Mouse (Mus musculus) spleen, adult 2 months (tissue): ENCODE results near the gene Cblb. TPM values are rescaled to one million over a fixed set of nuclear protein-coding genes. Genes with fewer than 3 reads are reported as not detected.

Experiments
- DNase-seq, 2 experiments: peaks; one replicate each; pipeline versions ENCODE4 v3.0.0 to v3.0.0-alpha.2; 2012 to 2021; ENCODE audit warnings: low spot score in 2 of 2, low read depth in 1 of 2
- H3K27ac ChIP-seq: fragments of 200-500 bp; 2 replicates; pipeline ENCODE4 v1.5.1; 2012; ENCODE audit warnings: low read length, inconsistent platforms; ENCODE audit not compliant: insufficient read depth
- H3K27me3 ChIP-seq: fragments of 200-500 bp; 2 replicates; pipeline ENCODE4 v1.6.1; 2012; ENCODE audit warnings: mild to moderate bottlenecking, moderate library complexity, low read length, inconsistent platforms; ENCODE audit not compliant: control insufficient read depth, insufficient read depth
- H3K36me3 ChIP-seq: fragments of 200-500 bp; 2 replicates; pipeline ENCODE4 v1.6.1; 2012; ENCODE audit warnings: mild to moderate bottlenecking, low read length, inconsistent platforms; ENCODE audit not compliant: control insufficient read depth, insufficient read depth
- H3K4me1 ChIP-seq: fragments of 200-500 bp; 2 replicates; pipeline ENCODE4 v1.6.1; 2011; ENCODE audit warnings: inconsistent platforms; ENCODE audit not compliant: control insufficient read depth, insufficient read depth, insufficient read length
- H3K4me3 ChIP-seq: fragments of 200-500 bp; 2 replicates; pipeline ENCODE4 v1.5.1; 2011; ENCODE audit warnings: mild to moderate bottlenecking, inconsistent platforms; ENCODE audit not compliant: insufficient read depth, insufficient read length; ENCODE audit errors: extremely low read depth
- CTCF ChIP-seq: fragments of 200-500 bp; IDR thresholded peaks from 2 replicates; pipeline ENCODE4 v1.5.1; 2011; ENCODE audit warnings: mild to moderate bottlenecking, inconsistent platforms; ENCODE audit not compliant: insufficient read depth, insufficient read length, insufficient replicate concordance; ENCODE audit errors: extremely low read depth
- POLR2A ChIP-seq: fragments of 200-500 bp; IDR thresholded peaks from 2 replicates; pipeline ENCODE4 v1.6.1; 2011; ENCODE audit warnings: low read depth, low read length, inconsistent platforms
- WGBS: fragments of 180-500 bp; shearing (Covaris S2); methylation state at CpG from one replicate; pipeline ENCODE4 v1.1.7; 2018; 5-methylcytosine and 5-hydroxymethylcytosine counted together
- polyA plus RNA-seq: library from polyadenylated mRNA; depleted of rRNA; stranded (reverse); fragments of >200 nt; gene quantifications from 2 replicates; pipeline ENCODE4 v1.2.3, GENCODE M21; 2012

Gene Cblb
- polyA plus RNA-seq, 1 experiment = 18.1 TPM

- 96% methylated on average over 4 of the region's 4 CpGs for WGBS
- Histone ChIP-seq H3K4me1 (no peaks in the 10 kb centered on the region), H3K27me3 (no peaks in the 10 kb centered on the region), H3K4me3 (no peak overlapping the region), H3K27ac (no peak overlapping the region), H3K36me3 (no peaks in the 10 kb centered on the region)
- no peak for TF ChIP-seq CTCF
- no peak for TF ChIP-seq POLR2A
- DNase-seq = no peak
Observed at GRCm38 (mm10) chr16:52027326-52027725, 3.7 kb upstream of the Cblb start.

GRCm38 (mm10) chr16:52029001-52029400, 2.0 kb upstream of the Cblb start:
- Histone ChIP-seq H3K4me1 (no peaks in the 10 kb centered on the region; the same call in none of the 2 replicates), H3K27ac (no peak overlapping the region), H3K27me3 (no peaks in the 10 kb centered on the region), H3K4me3 (no peak overlapping the region), H3K36me3 (no peaks in the 10 kb centered on the region)
- no peak for DNase-seq
- TF ChIP-seq CTCF = no peak
- TF ChIP-seq POLR2A = no peak
- 92% methylated on average over 3 of the region's 3 CpGs for WGBS

- peak overlapping the region; percentile 93 for H3K27ac ChIP-seq
- no peak for TF ChIP-seq CTCF
- no peak for TF ChIP-seq POLR2A
- H3K4me1 ChIP-seq = peaks cover 12% of the 10 kb centered on the region
- under 1% methylated on average over 37 of the region's 37 CpGs for WGBS
- no peaks in the 10 kb centered on the region for H3K27me3 ChIP-seq
- DNase-seq = peak in 1 of 2 experiments; percentile 57
- H3K4me3 ChIP-seq = peak overlapping the region; percentile 93
- H3K36me3 ChIP-seq = peaks cover 4% of the 10 kb centered on the region; the same call in 1 of the 2 replicates
Observed at GRCm38 (mm10) chr16:52031712-52032251, 757 bp downstream of the Cblb start.

GRCm38 (mm10) chr16:52032376-52033330, 1.6 kb downstream of the Cblb start:
- peak overlapping the region; percentile 93 for H3K27ac ChIP-seq
- TF ChIP-seq POLR2A (no peak), CTCF (no peak)
- peaks cover 12% of the 10 kb centered on the region for H3K4me1 ChIP-seq
- no peaks in the 10 kb centered on the region for H3K27me3 ChIP-seq
- peak overlapping the region; percentile 93 for H3K4me3 ChIP-seq
- no peak for DNase-seq
- H3K36me3 ChIP-seq = peaks cover 4% of the 10 kb centered on the region; the same call in 1 of the 2 replicates
- WGBS = 26% methylated on average over 29 of the region's 29 CpGs

GRCm38 (mm10) chr16:52033381-52034315, 2.6 kb downstream of the Cblb start:
- WGBS = 62% methylated on average over 4 of the region's 4 CpGs
- no peak for DNase-seq
- TF ChIP-seq CTCF = no peak
- TF ChIP-seq POLR2A = no peak
- no peaks in the 10 kb centered on the region for H3K27me3 ChIP-seq
- peaks cover 12% of the 10 kb centered on the region for H3K4me1 ChIP-seq
- no peak overlapping the region for H3K4me3 ChIP-seq
- peak overlapping the region; percentile 66 for H3K27ac ChIP-seq
- peaks cover 4% of the 10 kb centered on the region; the same call in 1 of the 2 replicates for H3K36me3 ChIP-seq

- no peaks in the 10 kb centered on the region for H3K27me3 ChIP-seq
- H3K4me1 ChIP-seq = peaks cover 15% of the 10 kb centered on the region
- H3K4me3 ChIP-seq = no peak overlapping the region
- TF ChIP-seq POLR2A (no peak), CTCF (no peak)
- DNase-seq = no peak
- H3K27ac ChIP-seq = no peak overlapping the region
- H3K36me3 ChIP-seq = peaks cover 4% of the 10 kb centered on the region; the same call in 1 of the 2 replicates
- WGBS = 92% methylated on average over 5 of the region's 5 CpGs
Observed at GRCm38 (mm10) chr16:52034356-52034755, 3.3 kb downstream of the Cblb start.

- peaks cover 22% of the 10 kb centered on the region for H3K4me1 ChIP-seq
- H3K4me3 ChIP-seq = no peak overlapping the region
- WGBS = 24% methylated on average over 3 of the region's 3 CpGs
- no peaks in the 10 kb centered on the region for H3K27me3 ChIP-seq
- H3K27ac ChIP-seq = no peak overlapping the region
- no peak for DNase-seq
- no peak for TF ChIP-seq CTCF
- no peak for TF ChIP-seq POLR2A
- peaks cover 4% of the 10 kb centered on the region; the same call in 1 of the 2 replicates for H3K36me3 ChIP-seq
Observed at GRCm38 (mm10) chr16:52036295-52036694, 5.3 kb downstream of the Cblb start.
